Mouse (Mus musculus): ENCODE results near the gene Fam19a3. TPM values are rescaled to one million over a fixed set of nuclear protein-coding genes. Genes with fewer than 3 reads are reported as not detected.
A peak's percentile ranks its signal among the peaks of the same experiment; 100 is the strongest.

Fam19a3 gene
- polyA plus RNA-seq, 1 experiment from 2014 or later = 0.03 TPM

- Histone ChIP-seq H3K9me3 (replicated peaks; ENCODE audit: control insufficient read depth, low read length) (no peaks in the 10 kb centered on the region), H3K27ac (ENCODE audit: low read length) (peak overlapping the region; percentile 93), H3K4me3 (replicated peaks; ENCODE audit: low read length) (peak overlapping the region; percentile 75), H3K9ac (ENCODE audit: low read length) (peak overlapping the region; percentile 87), H3K4me1 (ENCODE audit: control insufficient read depth, insufficient read depth, low read length) (peaks cover 33% of the 10 kb centered on the region), H3K4me2 (ENCODE audit: low read depth, low read length) (peak overlapping the region; percentile 81), H3K27me3 (ENCODE audit: control insufficient read depth, insufficient read depth, low read length) (no peaks in the 10 kb centered on the region), H3K36me3 (ENCODE audit: control insufficient read depth, insufficient read depth, low read length) (0 out of 2 replicates have a peak, but pooled peaks cover 9% of the 10 kb centered on the region)
- ATAC-seq (ENCODE audit: insufficient read depth, low FRiP score) = peak; percentile 92
- WGBS = under 1% methylated on average over 52 of the region's 52 CpGs
Observed at GRCm38 (mm10) chr3:104788561-104789311, 7.1 kb upstream of the Fam19a3 start.

- 0 out of 2 replicates have a peak, but pooled peaks cover 7% of the 10 kb centered on the region for H3K36me3 ChIP-seq (ENCODE audit: control insufficient read depth, insufficient read depth, low read length)
- H3K27ac ChIP-seq (ENCODE audit: low read length) = peak within 1 kb of the TSS; percentile 93
- H3K9me3 ChIP-seq (replicated peaks; ENCODE audit: control insufficient read depth, low read length) = no peaks in the 10 kb centered on the region
- 0 out of 2 replicates have a peak, but pooled peaks cover 4% of the 10 kb centered on the region for H3K27me3 ChIP-seq (ENCODE audit: control insufficient read depth, insufficient read depth, low read length)
- H3K4me2 ChIP-seq (ENCODE audit: low read depth, low read length) = peak within 1 kb of the TSS; percentile 81
- peak within 1 kb of the TSS; percentile 87 for H3K9ac ChIP-seq (ENCODE audit: low read length)
- H3K4me1 ChIP-seq (ENCODE audit: control insufficient read depth, insufficient read depth, low read length) = peaks cover 27% of the 10 kb centered on the region
- peak within 1 kb of the TSS; percentile 75 for H3K4me3 ChIP-seq (replicated peaks; ENCODE audit: low read length)
- 33% methylated on average over 3 of the region's 3 CpGs for WGBS
- ATAC-seq (ENCODE audit: insufficient read depth, low FRiP score) = no peak
Observed at GRCm38 (mm10) chr3:104788075-104788474, 6.4 kb upstream of the Fam19a3 start, which contains the start of gene Rhoc. Rhoc (plus strand) TSS chr3:104788375.

- H3K27ac ChIP-seq (ENCODE audit: low read length) = no peak overlapping the region
- H3K4me3 ChIP-seq (replicated peaks; ENCODE audit: low read length) = no peak overlapping the region
- H3K4me2 ChIP-seq (ENCODE audit: low read depth, low read length) = no peak overlapping the region
- H3K9ac ChIP-seq (ENCODE audit: low read length) = no peak overlapping the region
- no peaks in the 10 kb centered on the region for H3K9me3 ChIP-seq (replicated peaks; ENCODE audit: control insufficient read depth, low read length)
- 92% methylated on average over 6 of the region's 6 CpGs for WGBS
- ATAC-seq (ENCODE audit: insufficient read depth, low FRiP score) = no peak
- H3K4me1 ChIP-seq (ENCODE audit: control insufficient read depth, insufficient read depth, low read length) = peaks cover 22% of the 10 kb centered on the region
- peaks cover 11% of the 10 kb centered on the region; the same call in 1 of the 2 replicates for H3K27me3 ChIP-seq (ENCODE audit: control insufficient read depth, insufficient read depth, low read length)
- H3K36me3 ChIP-seq (ENCODE audit: control insufficient read depth, insufficient read depth, low read length) = no peaks in the 10 kb centered on the region
Observed at GRCm38 (mm10) chr3:104785284-104785683, 3.6 kb upstream of the Fam19a3 start.

- Histone ChIP-seq H3K27ac (ENCODE audit: low read length) (no peak overlapping the region), H3K9me3 (replicated peaks; ENCODE audit: control insufficient read depth, low read length) (no peaks in the 10 kb centered on the region), H3K36me3 (ENCODE audit: control insufficient read depth, insufficient read depth, low read length) (no peaks in the 10 kb centered on the region), H3K4me2 (ENCODE audit: low read depth, low read length) (no peak overlapping the region), H3K4me3 (replicated peaks; ENCODE audit: low read length) (no peak overlapping the region), H3K9ac (ENCODE audit: low read length) (no peak overlapping the region), H3K4me1 (ENCODE audit: control insufficient read depth, insufficient read depth, low read length) (peaks cover 18% of the 10 kb centered on the region), H3K27me3 (ENCODE audit: control insufficient read depth, insufficient read depth, low read length) (peaks cover 22% of the 10 kb centered on the region)
- no peak for ATAC-seq (ENCODE audit: insufficient read depth, low FRiP score)
- 46% methylated on average over 14 of the region's 14 CpGs for WGBS
Observed at GRCm38 (mm10) chr3:104783971-104784500, 2.4 kb upstream of the Fam19a3 start.

- no peak overlapping the region for H3K27ac ChIP-seq (ENCODE audit: low read length)
- peaks cover 32% of the 10 kb centered on the region for H3K27me3 ChIP-seq (ENCODE audit: control insufficient read depth, insufficient read depth, low read length)
- no peak for ATAC-seq (ENCODE audit: insufficient read depth, low FRiP score)
- peak overlapping the region; percentile 65; the same call in 1 of the 2 replicates for H3K9ac ChIP-seq (ENCODE audit: low read length)
- H3K4me1 ChIP-seq (ENCODE audit: control insufficient read depth, insufficient read depth, low read length) = peaks cover 18% of the 10 kb centered on the region
- no peaks in the 10 kb centered on the region for H3K36me3 ChIP-seq (ENCODE audit: control insufficient read depth, insufficient read depth, low read length)
- H3K4me2 ChIP-seq (ENCODE audit: low read depth, low read length) = peak overlapping the region; percentile 99
- 23% methylated on average over 12 of the region's 12 CpGs for WGBS
- peak overlapping the region; percentile 52 for H3K4me3 ChIP-seq (replicated peaks; ENCODE audit: low read length)
- H3K9me3 ChIP-seq (replicated peaks; ENCODE audit: control insufficient read depth, low read length) = no peaks in the 10 kb centered on the region
Observed at GRCm38 (mm10) chr3:104782061-104782681, 531 bp upstream of the Fam19a3 start.

GRCm38 (mm10) chr3:104780561-104781420 is 849 bp downstream of the Fam19a3 start, which contains the start of gene Ppm1j:
Ppm1j (plus strand) TSS chr3:104781056.
- peak within 1 kb of the TSS; percentile 52 for H3K4me3 ChIP-seq (replicated peaks; ENCODE audit: low read length)
- H3K4me1 ChIP-seq (ENCODE audit: control insufficient read depth, insufficient read depth, low read length) = peaks cover 18% of the 10 kb centered on the region
- no peaks in the 10 kb centered on the region for H3K36me3 ChIP-seq (ENCODE audit: control insufficient read depth, insufficient read depth, low read length)
- no peak within 1 kb of the TSS for H3K27ac ChIP-seq (ENCODE audit: low read length)
- peaks cover 40% of the 10 kb centered on the region for H3K27me3 ChIP-seq (ENCODE audit: control insufficient read depth, insufficient read depth, low read length)
- H3K4me2 ChIP-seq (ENCODE audit: low read depth, low read length) = peak within 1 kb of the TSS; percentile 99
- peak within 1 kb of the TSS; percentile 65 for H3K9ac ChIP-seq (ENCODE audit: low read length)
- 2% methylated on average over 56 of the region's 56 CpGs for WGBS
- ATAC-seq (ENCODE audit: insufficient read depth, low FRiP score) = peak; percentile 71; the same call in 1 of the 2 replicates
- no peaks in the 10 kb centered on the region for H3K9me3 ChIP-seq (replicated peaks; ENCODE audit: control insufficient read depth, low read length)

GRCm38 (mm10) chr3:104779949-104780348 is 1.7 kb downstream of the Fam19a3 start:
- H3K36me3 ChIP-seq (ENCODE audit: control insufficient read depth, insufficient read depth, low read length) = no peaks in the 10 kb centered on the region
- WGBS = 1% methylated on average over 7 of the region's 7 CpGs
- H3K27me3 ChIP-seq (ENCODE audit: control insufficient read depth, insufficient read depth, low read length) = peaks cover 40% of the 10 kb centered on the region
- no peak overlapping the region for H3K27ac ChIP-seq (ENCODE audit: low read length)
- H3K9ac ChIP-seq (ENCODE audit: low read length) = no peak overlapping the region
- no peaks in the 10 kb centered on the region for H3K9me3 ChIP-seq (replicated peaks; ENCODE audit: control insufficient read depth, low read length)
- H3K4me1 ChIP-seq (ENCODE audit: control insufficient read depth, insufficient read depth, low read length) = peaks cover 18% of the 10 kb centered on the region
- H3K4me2 ChIP-seq (ENCODE audit: low read depth, low read length) = no peak overlapping the region
- no peak overlapping the region for H3K4me3 ChIP-seq (replicated peaks; ENCODE audit: low read length)
- no peak for ATAC-seq (ENCODE audit: insufficient read depth, low FRiP score)

GRCm38 (mm10) chr3:104777342-104777741 is 4.3 kb downstream of the Fam19a3 start:
- Histone ChIP-seq H3K9me3 (replicated peaks; ENCODE audit: control insufficient read depth, low read length) (no peaks in the 10 kb centered on the region), H3K27ac (ENCODE audit: low read length) (no peak overlapping the region), H3K27me3 (ENCODE audit: control insufficient read depth, insufficient read depth, low read length) (peaks cover 37% of the 10 kb centered on the region), H3K4me2 (ENCODE audit: low read depth, low read length) (peak overlapping the region; percentile 62), H3K4me1 (ENCODE audit: control insufficient read depth, insufficient read depth, low read length) (peaks cover 17% of the 10 kb centered on the region), H3K36me3 (ENCODE audit: control insufficient read depth, insufficient read depth, low read length) (no peaks in the 10 kb centered on the region), H3K4me3 (replicated peaks; ENCODE audit: low read length) (peak overlapping the region; percentile 41), H3K9ac (ENCODE audit: low read length) (0 out of 2 replicates have a peak overlapping the region, but pooled peaks have one; percentile 55)
- ATAC-seq (ENCODE audit: insufficient read depth, low FRiP score) = 0 out of 2 replicates have a peak, but pooled peaks have one; percentile 29
- WGBS = 2% methylated on average over 20 of the region's 20 CpGs
